Mouse (Mus musculus): ENCODE data around the gene Prcd. TPM values are rescaled to one million over a fixed set of nuclear protein-coding genes. Genes with fewer than 3 reads are reported as not detected.
A peak's percentile ranks its signal among the peaks of the same experiment; 100 is the strongest.

Prcd gene
- polyA plus RNA-seq, 1 experiment from 2014 or later: 0.97 TPM

DNA sequence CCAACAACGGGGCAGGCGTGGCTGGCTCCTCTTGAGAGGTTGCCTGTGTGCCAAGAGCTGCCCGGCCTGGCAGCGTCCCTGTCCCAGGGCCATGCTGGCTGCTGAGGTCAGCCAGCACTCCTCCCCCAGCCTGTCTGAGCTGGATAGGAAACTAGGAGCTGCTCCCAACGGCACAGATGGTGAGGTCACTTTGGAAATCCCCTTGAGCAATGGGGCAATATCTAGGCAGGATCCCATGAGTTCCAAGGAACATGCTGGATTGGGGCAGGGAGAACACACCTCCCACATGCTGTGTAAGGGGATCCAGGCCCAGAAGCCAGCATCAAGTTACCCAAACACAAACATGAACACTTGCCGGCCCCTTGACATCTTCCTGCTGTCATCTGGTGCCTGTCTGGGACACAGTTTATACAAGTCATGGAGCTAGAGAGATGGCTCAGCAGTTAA lies 32.1 kb upstream of the Prcd start:
- Histone ChIP-seq H3K27ac (replicated peaks; ENCODE audit: low read depth, low read length) (0 out of 2 replicates have a peak overlapping the region, but pooled peaks have one; percentile 14), H3K36me3 (ENCODE audit: control insufficient read depth, insufficient read depth, low read length) (no peaks in the 10 kb centered on the region), H3K4me1 (ENCODE audit: control insufficient read depth, insufficient read depth, low read length) (peaks cover 31% of the 10 kb centered on the region), H3K27me3 (ENCODE audit: control insufficient read depth, insufficient read depth, low read length) (0 out of 2 replicates have a peak, but pooled peaks cover 5% of the 10 kb centered on the region), H3K9ac (ENCODE audit: low read length) (no peak overlapping the region), H3K9me3 (ENCODE audit: control insufficient read depth, low read length) (no peaks in the 10 kb centered on the region), H3K4me2 (ENCODE audit: low read depth, severe bottlenecking) (no peak overlapping the region), H3K4me3 (ENCODE audit: low read depth, low read length) (no peak overlapping the region)
- WGBS: 37% methylated on average over 6 of the region's 6 CpGs
- ATAC-seq (ENCODE audit: insufficient number of reproducible peaks, low FRiP score, low TSS enrichment, low read depth) (no peak), DNase-seq (ENCODE audit: low spot score) (no peak)

- Histone ChIP-seq H3K4me1 (ENCODE audit: control insufficient read depth, insufficient read depth, low read length) (peaks cover 25% of the 10 kb centered on the region), H3K9me3 (ENCODE audit: control insufficient read depth, low read length) (no peaks in the 10 kb centered on the region), H3K4me2 (ENCODE audit: low read depth, severe bottlenecking) (peak overlapping the region; percentile 95), H3K27ac (replicated peaks; ENCODE audit: low read depth, low read length) (no peak overlapping the region), H3K4me3 (ENCODE audit: low read depth, low read length) (peak overlapping the region; percentile 77), H3K9ac (ENCODE audit: low read length) (peak overlapping the region; percentile 68), H3K27me3 (ENCODE audit: control insufficient read depth, insufficient read depth, low read length) (0 out of 2 replicates have a peak, but pooled peaks cover 5% of the 10 kb centered on the region), H3K36me3 (ENCODE audit: control insufficient read depth, insufficient read depth, low read length) (no peaks in the 10 kb centered on the region)
- ATAC-seq (ENCODE audit: insufficient number of reproducible peaks, low FRiP score, low TSS enrichment, low read depth) (peak; percentile 37; the same call in 1 of the 2 replicates), DNase-seq (ENCODE audit: low spot score) (no peak)
- 6% methylated on average over 40 of the region's 40 CpGs for WGBS
These were observed 29.8 kb upstream of the Prcd start for GRCm38 (mm10) chr11:116623281-116624124.

DNA sequence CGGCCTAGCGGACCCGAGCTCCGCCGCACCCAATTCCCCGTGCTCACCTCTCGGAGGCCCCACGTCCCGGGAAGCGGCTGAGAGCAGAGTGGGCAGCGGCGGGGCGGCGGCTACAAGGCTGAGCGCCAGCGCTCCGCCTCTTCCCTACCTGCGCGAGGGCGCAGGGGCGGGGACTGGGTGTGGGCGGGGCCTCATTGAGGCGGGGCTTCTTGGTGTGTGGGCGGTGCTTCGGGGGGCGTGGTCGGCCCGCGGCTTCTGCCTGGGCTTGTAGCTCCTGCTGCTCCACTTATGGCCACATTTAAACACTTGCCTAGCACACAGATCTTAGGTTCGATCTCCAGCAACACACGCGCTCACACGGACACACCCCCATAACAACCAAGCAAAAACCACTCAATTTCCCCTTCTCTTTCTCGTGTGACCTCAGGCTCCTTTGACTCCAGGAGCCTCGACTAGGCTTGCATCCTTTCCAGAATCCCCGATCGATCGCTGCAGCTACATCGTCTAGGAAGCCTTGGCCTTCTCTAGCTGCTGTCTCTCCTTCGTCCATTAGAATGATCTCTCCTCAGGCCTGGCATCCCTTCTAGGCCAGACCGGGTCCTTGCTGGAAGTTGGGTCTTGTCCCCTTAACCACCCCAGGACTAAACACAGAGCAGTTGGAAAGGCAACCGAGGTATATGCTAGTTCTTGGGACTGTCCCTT lies 29.1 kb upstream of the Prcd start:
- Histone ChIP-seq H3K27me3 (ENCODE audit: control insufficient read depth, insufficient read depth, low read length) (0 out of 2 replicates have a peak, but pooled peaks cover 5% of the 10 kb centered on the region), H3K27ac (replicated peaks; ENCODE audit: low read depth, low read length) (no peak overlapping the region), H3K4me1 (ENCODE audit: control insufficient read depth, insufficient read depth, low read length) (peaks cover 21% of the 10 kb centered on the region), H3K9me3 (ENCODE audit: control insufficient read depth, low read length) (no peaks in the 10 kb centered on the region), H3K36me3 (ENCODE audit: control insufficient read depth, insufficient read depth, low read length) (no peaks in the 10 kb centered on the region), H3K4me3 (ENCODE audit: low read depth, low read length) (peak overlapping the region; percentile 77), H3K4me2 (ENCODE audit: low read depth, severe bottlenecking) (peak overlapping the region; percentile 95), H3K9ac (ENCODE audit: low read length) (peak overlapping the region; percentile 68)
- ATAC-seq (ENCODE audit: insufficient number of reproducible peaks, low FRiP score, low TSS enrichment, low read depth) (peak; percentile 48; the same call in 1 of the 2 replicates), DNase-seq (ENCODE audit: low spot score) (peak; percentile 91)
- 12% methylated on average over 41 of the region's 42 CpGs for WGBS

GRCm38 (mm10) chr11:116625081-116626000 lies 28.0 kb upstream of the Prcd start:
- no peak overlapping the region for H3K9ac ChIP-seq (ENCODE audit: low read length)
- whole genome bisulfite sequencing: 70% methylated on average over 17 of the region's 17 CpGs
- H3K9me3 ChIP-seq (ENCODE audit: control insufficient read depth, low read length): no peaks in the 10 kb centered on the region
- H3K4me3 ChIP-seq (ENCODE audit: low read depth, low read length): no peak overlapping the region
- ATAC-seq (ENCODE audit: insufficient number of reproducible peaks, low FRiP score, low TSS enrichment, low read depth): no peak
- 0 out of 2 replicates have a peak, but pooled peaks cover 5% of the 10 kb centered on the region for H3K27me3 ChIP-seq (ENCODE audit: control insufficient read depth, insufficient read depth, low read length)
- no peak overlapping the region for H3K27ac ChIP-seq (replicated peaks; ENCODE audit: low read depth, low read length)
- no peak overlapping the region for H3K4me2 ChIP-seq (ENCODE audit: low read depth, severe bottlenecking)
- peaks cover 18% of the 10 kb centered on the region for H3K4me1 ChIP-seq (ENCODE audit: control insufficient read depth, insufficient read depth, low read length)
- peak; percentile 80 for DNase-seq (ENCODE audit: low spot score)
- no peaks in the 10 kb centered on the region for H3K36me3 ChIP-seq (ENCODE audit: control insufficient read depth, insufficient read depth, low read length)

GRCm38 (mm10) chr11:116626299-116627071 lies 26.8 kb upstream of the Prcd start, which contains the start of gene Rhbdf2:
Gene Rhbdf2, minus strand, starts transcription at chr11:116627019.
- no peak for ATAC-seq (ENCODE audit: insufficient number of reproducible peaks, low FRiP score, low TSS enrichment, low read depth)
- 70% methylated on average over 10 of the region's 10 CpGs for WGBS
- no peak for DNase-seq (ENCODE audit: low spot score)
- Histone ChIP-seq H3K4me2 (ENCODE audit: low read depth, severe bottlenecking) (no peak within 1 kb of the TSS), H3K27ac (replicated peaks; ENCODE audit: low read depth, low read length) (no peak within 1 kb of the TSS), H3K9ac (ENCODE audit: low read length) (no peak within 1 kb of the TSS), H3K27me3 (ENCODE audit: control insufficient read depth, insufficient read depth, low read length) (0 out of 2 replicates have a peak, but pooled peaks cover 5% of the 10 kb centered on the region), H3K36me3 (ENCODE audit: control insufficient read depth, insufficient read depth, low read length) (no peaks in the 10 kb centered on the region), H3K9me3 (ENCODE audit: control insufficient read depth, low read length) (no peaks in the 10 kb centered on the region), H3K4me1 (ENCODE audit: control insufficient read depth, insufficient read depth, low read length) (peaks cover 15% of the 10 kb centered on the region), H3K4me3 (ENCODE audit: low read depth, low read length) (no peak within 1 kb of the TSS)

DNA sequence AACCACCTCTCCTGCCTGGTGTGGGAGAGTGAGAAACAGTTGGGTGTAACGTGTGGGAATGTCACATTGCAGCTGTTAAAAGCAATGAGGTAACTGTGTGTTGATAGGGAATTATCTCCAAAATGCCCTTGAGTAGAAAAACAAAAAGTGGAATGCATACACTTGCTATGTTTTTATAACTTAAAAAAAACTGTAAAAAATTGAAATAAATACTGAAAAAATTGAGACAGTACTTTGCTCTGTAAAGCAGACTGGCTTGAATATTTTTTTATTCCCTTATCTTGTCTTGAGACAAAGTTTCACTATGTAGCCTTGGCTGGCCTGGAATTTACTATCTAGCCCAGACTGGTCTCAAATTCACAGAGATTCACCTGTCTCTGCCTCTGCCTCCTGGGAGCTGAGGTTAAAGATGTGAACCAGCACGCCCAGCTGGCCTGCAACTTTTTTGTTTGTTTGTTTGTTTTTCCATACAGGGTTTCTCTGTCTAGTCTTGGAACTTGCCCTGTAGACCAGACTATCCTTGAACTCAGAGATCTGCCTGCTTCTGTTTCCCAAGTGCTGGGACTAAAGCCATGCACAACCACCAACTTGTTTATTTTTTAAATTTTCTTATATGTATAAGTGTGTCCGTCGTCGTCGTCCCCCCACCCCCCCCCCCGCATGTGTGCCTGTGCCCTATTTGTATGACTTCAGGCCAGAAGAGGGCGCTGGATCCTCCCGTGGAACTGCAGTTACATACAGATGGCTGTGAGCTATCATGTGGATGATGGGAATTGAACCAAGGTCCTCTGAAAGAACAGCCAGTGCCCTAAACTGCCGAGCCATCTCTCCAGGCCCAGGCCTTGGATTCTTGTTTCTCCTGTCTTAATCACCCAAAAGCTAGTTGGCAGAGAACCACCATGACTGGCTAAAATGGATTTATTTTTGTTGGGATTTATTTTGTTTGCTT lies 26.0 kb upstream of the Prcd start:
- Histone ChIP-seq H3K27ac (replicated peaks; ENCODE audit: low read depth, low read length) (no peak overlapping the region), H3K4me1 (ENCODE audit: control insufficient read depth, insufficient read depth, low read length) (peaks cover 8% of the 10 kb centered on the region; the same call in 1 of the 2 replicates), H3K4me3 (ENCODE audit: low read depth, low read length) (no peak overlapping the region), H3K4me2 (ENCODE audit: low read depth, severe bottlenecking) (no peak overlapping the region), H3K36me3 (ENCODE audit: control insufficient read depth, insufficient read depth, low read length) (no peaks in the 10 kb centered on the region), H3K9me3 (ENCODE audit: control insufficient read depth, low read length) (no peaks in the 10 kb centered on the region), H3K9ac (ENCODE audit: low read length) (no peak overlapping the region), H3K27me3 (ENCODE audit: control insufficient read depth, insufficient read depth, low read length) (0 out of 2 replicates have a peak, but pooled peaks cover 5% of the 10 kb centered on the region)
- ATAC-seq (ENCODE audit: insufficient number of reproducible peaks, low FRiP score, low TSS enrichment, low read depth) (no peak), DNase-seq (ENCODE audit: low spot score) (no peak)
- 42% methylated on average over 10 of the region's 10 CpGs for WGBS

GRCm38 (mm10) chr11:116628712-116629111 lies 24.6 kb upstream of the Prcd start:
- Histone ChIP-seq H3K4me2 (ENCODE audit: low read depth, severe bottlenecking) (no peak overlapping the region), H3K27ac (replicated peaks; ENCODE audit: low read depth, low read length) (no peak overlapping the region), H3K27me3 (ENCODE audit: control insufficient read depth, insufficient read depth, low read length) (no peaks in the 10 kb centered on the region), H3K36me3 (ENCODE audit: control insufficient read depth, insufficient read depth, low read length) (no peaks in the 10 kb centered on the region), H3K9me3 (ENCODE audit: control insufficient read depth, low read length) (no peaks in the 10 kb centered on the region), H3K4me3 (ENCODE audit: low read depth, low read length) (no peak overlapping the region), H3K9ac (ENCODE audit: low read length) (no peak overlapping the region), H3K4me1 (ENCODE audit: control insufficient read depth, insufficient read depth, low read length) (0 out of 2 replicates have a peak, but pooled peaks cover 4% of the 10 kb centered on the region)
- DNase-seq (ENCODE audit: low spot score) (peak; percentile 92), ATAC-seq (ENCODE audit: insufficient number of reproducible peaks, low FRiP score, low TSS enrichment, low read depth) (no peak)
- WGBS: 59% methylated on average over 9 of the region's 9 CpGs

All from limb, embryonic 11.5 days (tissue).